Mouse (Mus musculus) liver, adult 10 weeks (tissue): ENCODE results near the gene Tmco1. TPM values are rescaled to one million over a fixed set of nuclear protein-coding genes. Genes with fewer than 3 reads are reported as not detected.

Source experiments
- polyA plus RNA-seq: library from polyadenylated mRNA; stranded (reverse); fragments of 350-450 nt; fragmentation: Illumina TruSeq; extraction: RNeasy Lipid Tissue Mini Kit (QIAGEN cat#74804); gene quantifications from one replicate; pipeline ENCODE4 v1.2.3, GENCODE M21; 2014; ENCODE audit warnings: low read depth, low replicate concordance

Tmco1 gene
- polyA plus RNA-seq: 361 TPM

GRCm38 (mm10) chr1:167308261-167309054 lies at the start of gene Tmco1:
Gene Tmco1, plus strand, starts transcription at chr1:167308378.

GRCm38 (mm10) chr1:167285320-167285355 lies 23.0 kb upstream of the Tmco1 start, which contains the start of gene Uck2:
Gene Uck2, minus strand, starts transcription at chr1:167285320.

GRCm38 (mm10) chr1:167349815-167350596 lies 41.8 kb downstream of the Tmco1 start, which contains the start of gene Aldh9a1:
Gene Aldh9a1, plus strand, starts transcription at chr1:167349991.

Other genes with a start within 250 kb of the Tmco1 start
- 6.3 TPM for gene Uck2, start 23.1 kb upstream of the Tmco1 start, polyA plus RNA-seq
- 213 TPM for gene Aldh9a1, start 41.6 kb downstream of the Tmco1 start, polyA plus RNA-seq
- 1.1 TPM for gene Mgst3, start 85.5 kb downstream of the Tmco1 start, polyA plus RNA-seq
- not detected for gene Lrrc52, start 158.4 kb downstream of the Tmco1 start, polyA plus RNA-seq